Mouse (Mus musculus) forebrain, embryonic 14.5 days (tissue): ENCODE results near the gene Gcsam. TPM values are rescaled to one million over a fixed set of nuclear protein-coding genes. Genes with fewer than 3 reads are reported as not detected.

Experiments
- ATAC-seq: fragments of 200-750 bp; cut with Nextera tagmentation; 2 replicates; pipeline ENCODE4 v1.8.0; 2017; ENCODE audit warnings: mild to moderate bottlenecking, moderate library complexity
- DNase-seq: peaks from one replicate; pipeline ENCODE4 v3.0.0-alpha.2; 2015; ENCODE audit warnings: low spot score
- H3K27ac ChIP-seq: fragments of 300-500 bp; sonication (generic); 2 replicates; pipeline ENCODE4 v1.5.1; 2014; ENCODE audit warnings: low read depth, mild to moderate bottlenecking, control low read depth, low read length, moderate library complexity
- H3K27me3 ChIP-seq: fragments of 300-500 bp; sonication (generic); replicated peaks from 2 replicates; pipeline ENCODE4 v1.6.1; 2014; ENCODE audit warnings: low read length, control low read depth, mixed read lengths; ENCODE audit not compliant: control insufficient read depth, insufficient read depth
- H3K36me3 ChIP-seq: fragments of 300-500 bp; sonication (generic); 2 replicates; pipeline ENCODE4 v1.6.1; 2014; ENCODE audit warnings: low read length, control low read depth; ENCODE audit not compliant: control insufficient read depth, insufficient read depth
- H3K4me1 ChIP-seq: fragments of 300-500 bp; sonication (generic); 2 replicates; pipeline ENCODE4 v1.6.1; 2014; ENCODE audit warnings: antibody characterized with exemption, low read length, control low read depth; ENCODE audit not compliant: control insufficient read depth, insufficient read depth
- H3K4me2 ChIP-seq: fragments of 300-500 bp; sonication (generic); 2 replicates; pipeline ENCODE4 v1.6.1; 2014; ENCODE audit warnings: mild to moderate bottlenecking, control low read depth, low read length
- H3K4me3 ChIP-seq: fragments of 300-500 bp; sonication (generic); 2 replicates; pipeline ENCODE4 v1.5.1; 2014; ENCODE audit warnings: low read depth, low read length, control low read depth
- H3K9ac ChIP-seq: fragments of 300-500 bp; sonication (generic); 2 replicates; pipeline ENCODE4 v1.6.1; 2014; ENCODE audit warnings: mild to moderate bottlenecking, low read length, control low read depth, moderate library complexity
- H3K9me3 ChIP-seq: fragments of 300-500 bp; sonication (generic); replicated peaks from 2 replicates; pipeline ENCODE4 v1.6.1; 2016; ENCODE audit warnings: low read length, control low read depth, mixed read lengths; ENCODE audit not compliant: control insufficient read depth
- WGBS: fragments of 180-500 bp; shearing (Covaris S2); extraction: QIAGEN DNeasy Blood & Tissue Kit; methylation state at CpG from one replicate; pipeline ENCODE4 v1.1.7; 2014; 5-methylcytosine and 5-hydroxymethylcytosine counted together
- polyA plus RNA-seq: library from polyadenylated mRNA; unstranded; fragments of >200 nt; fragmentation: Nextera tagmentation; extraction: Ambion mirVana; gene quantifications from 2 replicates; pipeline ENCODE4 v1.2.1, GENCODE M21; 2014

The Gcsam gene
- polyA plus RNA-seq, 1 experiment from 2014 or later, result not detected

- no peak overlapping the region for H3K4me2 ChIP-seq
- H3K4me1 ChIP-seq, result no peaks in the 10 kb centered on the region
- no peak overlapping the region for H3K9ac ChIP-seq
- H3K9me3 ChIP-seq, result no peaks in the 10 kb centered on the region
- DNase-seq (no peak), ATAC-seq (no peak)
- H3K4me3 ChIP-seq, result no peak overlapping the region
- no peak overlapping the region for H3K27ac ChIP-seq
- no peaks in the 10 kb centered on the region for H3K36me3 ChIP-seq
- no peaks in the 10 kb centered on the region for H3K27me3 ChIP-seq
- 82% methylated on average over 2 of the region's 2 CpGs for WGBS
These were observed 25.6 kb downstream of the Gcsam start for GRCm38 (mm10) chr16:45635826-45636225.

- ATAC-seq (no peak), DNase-seq (no peak)
- H3K9ac ChIP-seq, result no peak overlapping the region
- no peaks in the 10 kb centered on the region for H3K27me3 ChIP-seq
- 86% methylated on average over 10 of the region's 10 CpGs for WGBS
- H3K27ac ChIP-seq, result no peak overlapping the region
- H3K4me1 ChIP-seq, result no peaks in the 10 kb centered on the region
- H3K4me2 ChIP-seq, result no peak overlapping the region
- H3K4me3 ChIP-seq, result no peak overlapping the region
- H3K9me3 ChIP-seq, result no peaks in the 10 kb centered on the region
- H3K36me3 ChIP-seq, result no peaks in the 10 kb centered on the region
These were observed 30.0 kb downstream of the Gcsam start for GRCm38 (mm10) chr16:45640070-45640762.

GRCm38 (mm10) chr16:45641301-45641700 lies 31.1 kb downstream of the Gcsam start:
- 69% methylated on average over 3 of the region's 3 CpGs for WGBS
- DNase-seq, result no peak

GRCm38 (mm10) chr16:45643944-45644343 lies 33.8 kb downstream of the Gcsam start:
- Histone ChIP-seq H3K4me2 (no peak overlapping the region), H3K27me3 (no peaks in the 10 kb centered on the region), H3K27ac (no peak overlapping the region), H3K4me3 (no peak overlapping the region), H3K9me3 (no peaks in the 10 kb centered on the region), H3K9ac (no peak overlapping the region), H3K4me1 (no peaks in the 10 kb centered on the region), H3K36me3 (no peaks in the 10 kb centered on the region)
- 94% methylated on average over 3 of the region's 3 CpGs for WGBS
- no peak for ATAC-seq
- no peak for DNase-seq

More at GRCm38 (mm10) chr16:45641301-45641700, 31.1 kb downstream of the Gcsam start:
- Histone ChIP-seq H3K4me1 (no peaks in the 10 kb centered on the region), H3K36me3 (no peaks in the 10 kb centered on the region), H3K27me3 (no peaks in the 10 kb centered on the region), H3K9me3 (no peaks in the 10 kb centered on the region), H3K27ac (no peak overlapping the region), H3K4me2 (no peak overlapping the region), H3K9ac (no peak overlapping the region), H3K4me3 (no peak overlapping the region)
- ATAC-seq, result no peak

GRCm38 (mm10) chr16:45644380-45644779 lies 34.2 kb downstream of the Gcsam start:
- DNase-seq (no peak), ATAC-seq (no peak)
- Histone ChIP-seq H3K9me3 (no peaks in the 10 kb centered on the region), H3K4me1 (no peaks in the 10 kb centered on the region), H3K4me2 (no peak overlapping the region), H3K4me3 (no peak overlapping the region), H3K27me3 (no peaks in the 10 kb centered on the region), H3K27ac (no peak overlapping the region), H3K9ac (no peak overlapping the region), H3K36me3 (no peaks in the 10 kb centered on the region)
- 82% methylated on average over 6 of the region's 6 CpGs for WGBS

- Histone ChIP-seq H3K9me3 (no peaks in the 10 kb centered on the region), H3K9ac (no peak overlapping the region), H3K27me3 (peaks cover 6% of the 10 kb centered on the region; the same call in 1 of the 2 replicates), H3K36me3 (no peaks in the 10 kb centered on the region), H3K4me1 (no peaks in the 10 kb centered on the region; the same call in 1 of the 2 replicates), H3K27ac (no peak overlapping the region), H3K4me3 (no peak overlapping the region), H3K4me2 (no peak overlapping the region)
- no peak for ATAC-seq
- 87% methylated on average over 2 of the region's 2 CpGs for WGBS
- no peak for DNase-seq
These were observed 41.3 kb downstream of the Gcsam start for GRCm38 (mm10) chr16:45651497-45651896.

- DNase-seq, result no peak
- H3K4me3 ChIP-seq, result peak overlapping the region; percentile 19
- H3K36me3 ChIP-seq, result no peaks in the 10 kb centered on the region
- peak overlapping the region; percentile 46 for H3K4me2 ChIP-seq
- no peak overlapping the region for H3K9ac ChIP-seq
- H3K27me3 ChIP-seq, result peaks cover 6% of the 10 kb centered on the region; the same call in 1 of the 2 replicates
- H3K27ac ChIP-seq, result no peak overlapping the region
- H3K4me1 ChIP-seq, result no peaks in the 10 kb centered on the region; the same call in 1 of the 2 replicates
- no peaks in the 10 kb centered on the region for H3K9me3 ChIP-seq
- WGBS, result 12% methylated on average over 17 of the region's 17 CpGs
- no peak for ATAC-seq
These were observed 43.1 kb downstream of the Gcsam start for GRCm38 (mm10) chr16:45653009-45653933.

- no peak within 1 kb of the TSS for H3K27ac ChIP-seq
- no peak for ATAC-seq
- no peaks in the 10 kb centered on the region for H3K36me3 ChIP-seq
- DNase-seq, result no peak
- peak within 1 kb of the TSS; percentile 46 for H3K4me2 ChIP-seq
- H3K4me3 ChIP-seq, result peak within 1 kb of the TSS; percentile 19
- H3K27me3 ChIP-seq, result peaks cover 6% of the 10 kb centered on the region; the same call in 1 of the 2 replicates
- 3% methylated on average over 20 of the region's 20 CpGs for WGBS
- no peaks in the 10 kb centered on the region; the same call in 1 of the 2 replicates for H3K4me1 ChIP-seq
- no peaks in the 10 kb centered on the region for H3K9me3 ChIP-seq
- no peak within 1 kb of the TSS for H3K9ac ChIP-seq
These were observed 43.8 kb downstream of the Gcsam start, which contains the start of gene BC016579 for GRCm38 (mm10) chr16:45653934-45654332. TSS of gene BC016579 (minus strand) at chr16:45654068.
